Mouse (Mus musculus): ENCODE measurements around the gene Pde1a.

DNA sequence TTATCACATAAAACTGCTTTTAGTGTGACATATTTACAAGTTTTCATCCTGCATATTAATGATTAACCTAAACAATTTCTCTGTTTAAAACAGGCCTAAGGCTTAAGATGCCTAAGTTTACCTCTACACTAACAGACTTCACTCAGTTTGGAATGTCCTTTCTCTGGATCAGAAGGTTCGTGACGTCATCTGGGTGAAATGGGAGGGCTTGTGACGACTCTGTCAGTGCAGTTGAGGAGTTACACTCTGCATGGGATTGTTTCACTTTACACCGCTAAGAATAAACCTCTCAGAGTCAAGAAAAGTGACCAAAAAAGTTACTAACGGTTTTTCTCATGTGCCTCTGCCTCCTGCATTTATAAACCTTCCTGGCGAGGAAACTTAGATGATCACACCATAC lies 137.6 kb downstream of the Pde1a start:
- TF ChIP-seq CTCF (IDR thresholded peaks at IDR 0.05; ENCODE audit: low read depth, low read length) (no peak), TAL1 (conservative IDR thresholded peaks at IDR 0.05; ENCODE audit: low read depth, low read length) (no peak), POLR2AphosphoS5 (IDR thresholded peaks at IDR 0.05; ENCODE audit: insufficient replicate concordance, low read depth, low read length) (no peak)
